Mouse (Mus musculus): Measurements from ENCODE around the gene Map1a.

Gene Map1a

GRCm38 (mm10) chr2:121288901-121289729, at the start of gene Map1a:
Gene Map1a (plus strand): TSS chr2:121289600.
- peak; percentile 96 to 97 for DNase-seq (ENCODE audit: inconsistent age in 2 of 2, low spot score in 1 of 2)

- DNase-seq (ENCODE audit: inconsistent age in 2 of 2, low spot score in 1 of 2), result no peak
These were observed 45.3 kb upstream of the Map1a start for GRCm38 (mm10) chr2:121244099-121244498.

GRCm38 (mm10) chr2:121249758-121250157, 39.6 kb upstream of the Map1a start:
- peak; percentile 37 to 56 for DNase-seq (ENCODE audit: inconsistent age in 2 of 2, low spot score in 1 of 2)

- DNase-seq (ENCODE audit: inconsistent age in 2 of 2, low spot score in 1 of 2), result no peak
These were observed 21.0 kb upstream of the Map1a start for GRCm38 (mm10) chr2:121268446-121268845.

GRCm38 (mm10) chr2:121270521-121271235, 18.7 kb upstream of the Map1a start:
- no peak for DNase-seq (ENCODE audit: inconsistent age in 2 of 2, low spot score in 1 of 2)

GRCm38 (mm10) chr2:121271236-121271927, 18.0 kb upstream of the Map1a start, which contains the start of gene Trp53bp1:
Gene Trp53bp1 (minus strand): TSS chr2:121271407.
- peak; percentile 96 to 99 for DNase-seq (ENCODE audit: inconsistent age in 2 of 2, low spot score in 1 of 2)

- no peak for DNase-seq (ENCODE audit: inconsistent age in 2 of 2, low spot score in 1 of 2)
These were observed 17.4 kb upstream of the Map1a start for GRCm38 (mm10) chr2:121271928-121272516.

GRCm38 (mm10) chr2:121287850-121288249, 1.6 kb upstream of the Map1a start:
- DNase-seq (ENCODE audit: inconsistent age in 2 of 2, low spot score in 1 of 2), result no peak

- peak; percentile 26 to 59 for DNase-seq (ENCODE audit: inconsistent age in 2 of 2, low spot score in 1 of 2)
These were observed 535 bp downstream of the Map1a start for GRCm38 (mm10) chr2:121289730-121290540.

GRCm38 (mm10) chr2:121292316-121293013, 3.1 kb downstream of the Map1a start:
- no peak for DNase-seq (ENCODE audit: inconsistent age in 2 of 2, low spot score in 1 of 2)

GRCm38 (mm10) chr2:121294182-121294581, 4.8 kb downstream of the Map1a start:
- DNase-seq (ENCODE audit: inconsistent age in 2 of 2, low spot score in 1 of 2), result peak; percentile 47 to 69

- peak; percentile 30 to 55 for DNase-seq (ENCODE audit: inconsistent age in 2 of 2, low spot score in 1 of 2)
These were observed 5.6 kb downstream of the Map1a start for GRCm38 (mm10) chr2:121294753-121295607.

- DNase-seq (ENCODE audit: inconsistent age in 2 of 2, low spot score in 1 of 2), result peak in 1 of 2 experiments; percentile 39
These were observed 6.5 kb downstream of the Map1a start for GRCm38 (mm10) chr2:121295608-121296571.

- DNase-seq (ENCODE audit: inconsistent age in 2 of 2, low spot score in 1 of 2), result no peak
These were observed 7.4 kb downstream of the Map1a start for GRCm38 (mm10) chr2:121296754-121297231.

GRCm38 (mm10) chr2:121297701-121298100, 8.3 kb downstream of the Map1a start:
- DNase-seq (ENCODE audit: inconsistent age in 2 of 2, low spot score in 1 of 2), result no peak

GRCm38 (mm10) chr2:121298131-121298530, 8.7 kb downstream of the Map1a start:
- no peak for DNase-seq (ENCODE audit: inconsistent age in 2 of 2, low spot score in 1 of 2)

GRCm38 (mm10) chr2:121299471-121299870, 10.1 kb downstream of the Map1a start:
- DNase-seq (ENCODE audit: inconsistent age in 2 of 2, low spot score in 1 of 2), result no peak
